Mouse (Mus musculus) forebrain, embryonic 14.5 days (tissue): ENCODE results near the gene Pax7. TPM values are rescaled to one million over a fixed set of nuclear protein-coding genes. Genes with fewer than 3 reads are reported as not detected.

Experiments
- ATAC-seq: fragments of 200-750 bp; cut with Nextera tagmentation; 2 replicates; pipeline ENCODE4 v1.8.0; 2017; ENCODE audit warnings: mild to moderate bottlenecking, moderate library complexity
- DNase-seq: peaks from one replicate; pipeline ENCODE4 v3.0.0-alpha.2; 2015; ENCODE audit warnings: low spot score
- H3K27ac ChIP-seq: fragments of 300-500 bp; sonication (generic); 2 replicates; pipeline ENCODE4 v1.5.1; 2014; ENCODE audit warnings: low read depth, mild to moderate bottlenecking, control low read depth, low read length, moderate library complexity
- H3K27me3 ChIP-seq: fragments of 300-500 bp; sonication (generic); replicated peaks from 2 replicates; pipeline ENCODE4 v1.6.1; 2014; ENCODE audit warnings: low read length, control low read depth, mixed read lengths; ENCODE audit not compliant: control insufficient read depth, insufficient read depth
- H3K36me3 ChIP-seq: fragments of 300-500 bp; sonication (generic); 2 replicates; pipeline ENCODE4 v1.6.1; 2014; ENCODE audit warnings: low read length, control low read depth; ENCODE audit not compliant: control insufficient read depth, insufficient read depth
- H3K4me1 ChIP-seq: fragments of 300-500 bp; sonication (generic); 2 replicates; pipeline ENCODE4 v1.6.1; 2014; ENCODE audit warnings: antibody characterized with exemption, low read length, control low read depth; ENCODE audit not compliant: control insufficient read depth, insufficient read depth
- H3K4me2 ChIP-seq: fragments of 300-500 bp; sonication (generic); 2 replicates; pipeline ENCODE4 v1.6.1; 2014; ENCODE audit warnings: mild to moderate bottlenecking, control low read depth, low read length
- H3K4me3 ChIP-seq: fragments of 300-500 bp; sonication (generic); 2 replicates; pipeline ENCODE4 v1.5.1; 2014; ENCODE audit warnings: low read depth, low read length, control low read depth
- H3K9ac ChIP-seq: fragments of 300-500 bp; sonication (generic); 2 replicates; pipeline ENCODE4 v1.6.1; 2014; ENCODE audit warnings: mild to moderate bottlenecking, low read length, control low read depth, moderate library complexity
- H3K9me3 ChIP-seq: fragments of 300-500 bp; sonication (generic); replicated peaks from 2 replicates; pipeline ENCODE4 v1.6.1; 2016; ENCODE audit warnings: low read length, control low read depth, mixed read lengths; ENCODE audit not compliant: control insufficient read depth
- WGBS: fragments of 180-500 bp; shearing (Covaris S2); extraction: QIAGEN DNeasy Blood & Tissue Kit; methylation state at CpG from one replicate; pipeline ENCODE4 v1.1.7; 2014; 5-methylcytosine and 5-hydroxymethylcytosine counted together
- polyA plus RNA-seq: library from polyadenylated mRNA; unstranded; fragments of >200 nt; fragmentation: Nextera tagmentation; extraction: Ambion mirVana; gene quantifications from 2 replicates; pipeline ENCODE4 v1.2.1, GENCODE M21; 2014

Pax7 gene
- polyA plus RNA-seq, 1 experiment from 2014 or later = 0.06 TPM

DNA sequence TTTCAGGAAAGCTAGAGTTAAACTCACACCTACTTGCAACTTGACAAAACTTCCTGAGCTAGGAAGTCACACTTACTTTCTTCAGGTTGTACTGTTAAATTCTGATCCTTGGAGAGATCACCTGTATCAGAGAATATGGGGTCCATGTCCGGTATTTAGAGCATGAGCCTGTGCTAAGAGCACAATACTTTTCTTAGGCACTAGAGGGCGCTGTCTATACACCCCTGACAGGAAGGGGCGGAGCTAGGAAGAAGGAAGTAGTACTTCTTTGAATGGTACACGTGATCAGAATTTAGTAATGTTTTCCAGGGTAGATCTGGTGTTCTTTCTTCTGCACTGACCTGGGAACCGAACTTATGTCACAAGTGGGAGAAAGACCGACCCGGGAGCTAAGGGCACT, 43.6 kb downstream of the Pax7 start:
- Histone ChIP-seq H3K9ac (no peak overlapping the region), H3K36me3 (no peaks in the 10 kb centered on the region), H3K27me3 (0 out of 2 replicates have a peak, but pooled peaks cover 6% of the 10 kb centered on the region), H3K4me1 (no peaks in the 10 kb centered on the region), H3K9me3 (no peaks in the 10 kb centered on the region), H3K4me2 (no peak overlapping the region), H3K4me3 (no peak overlapping the region), H3K27ac (no peak overlapping the region)
- ATAC-seq (no peak), DNase-seq (no peak)
- WGBS = 75% methylated on average over 7 of the region's 7 CpGs

DNA sequence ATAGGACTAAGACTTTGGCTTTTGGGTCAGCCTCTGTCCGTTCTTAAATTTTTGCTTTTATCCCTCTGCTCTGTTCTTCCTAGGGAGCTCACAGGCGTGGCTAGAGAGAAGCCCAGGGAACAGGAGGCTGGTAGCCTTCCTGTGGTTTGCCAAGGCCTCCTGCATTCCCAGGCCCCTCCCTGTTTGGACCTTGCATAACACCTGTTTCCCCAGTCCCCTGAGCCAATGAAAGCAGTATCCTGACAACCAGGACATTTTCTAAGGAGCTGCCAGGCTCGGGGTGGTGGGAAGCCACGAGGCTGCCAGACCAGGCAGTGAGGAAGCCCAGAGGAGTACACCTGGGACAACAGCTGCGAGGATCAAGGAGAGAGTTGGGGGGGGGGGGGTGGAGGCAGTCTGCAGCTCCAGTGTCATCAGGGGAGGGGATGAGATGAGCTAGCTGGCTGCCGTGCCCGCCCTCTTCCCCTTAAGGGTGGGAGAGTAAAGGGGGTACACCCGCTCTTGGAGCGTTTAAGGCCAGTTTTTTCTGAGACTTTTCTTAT, 50.3 kb downstream of the Pax7 start:
- H3K9ac ChIP-seq = no peak overlapping the region
- H3K4me3 ChIP-seq = no peak overlapping the region
- no peaks in the 10 kb centered on the region for H3K4me1 ChIP-seq
- no peak overlapping the region for H3K27ac ChIP-seq
- no peaks in the 10 kb centered on the region for H3K36me3 ChIP-seq
- H3K9me3 ChIP-seq = no peaks in the 10 kb centered on the region
- H3K4me2 ChIP-seq = no peak overlapping the region
- no peak for DNase-seq
- ATAC-seq = no peak
- WGBS = 64% methylated on average over 9 of the region's 9 CpGs
- no peaks in the 10 kb centered on the region for H3K27me3 ChIP-seq

DNA sequence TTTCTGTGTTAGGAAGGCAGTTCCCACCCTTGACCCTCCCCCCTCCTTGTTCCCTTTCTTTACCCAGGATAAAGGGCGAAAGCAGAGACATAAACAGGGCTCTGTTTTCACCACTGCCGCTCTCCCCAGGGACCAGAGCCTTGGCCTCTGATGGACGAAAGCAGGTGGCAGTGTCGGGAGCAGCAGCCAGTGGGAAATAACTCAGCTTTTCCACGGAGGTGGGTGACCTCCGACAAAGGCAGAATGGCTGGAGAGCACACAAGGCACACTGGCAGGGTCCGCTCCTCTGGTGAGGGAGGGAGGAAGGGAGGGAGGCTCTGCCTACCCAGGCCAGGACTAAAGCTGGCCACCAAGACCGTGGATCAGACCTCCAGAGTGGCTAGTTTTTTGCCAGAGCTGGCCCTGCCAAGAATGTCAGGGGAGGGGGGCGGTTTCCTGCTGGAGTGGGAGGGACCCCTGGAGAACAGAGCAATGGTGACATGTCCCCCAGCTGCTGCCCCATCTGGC, 62.1 kb downstream of the Pax7 start:
- Histone ChIP-seq H3K4me2 (no peak overlapping the region), H3K4me1 (no peaks in the 10 kb centered on the region; the same call in 1 of the 2 replicates), H3K4me3 (no peak overlapping the region), H3K36me3 (no peaks in the 10 kb centered on the region), H3K9me3 (no peaks in the 10 kb centered on the region), H3K27me3 (peaks cover 7% of the 10 kb centered on the region; the same call in 1 of the 2 replicates), H3K27ac (no peak overlapping the region), H3K9ac (no peak overlapping the region; the same call in 1 of the 2 replicates)
- DNase-seq (no peak), ATAC-seq (no peak)
- WGBS = 10% methylated on average over 9 of the region's 9 CpGs

- WGBS = 28% methylated on average over 5 of the region's 5 CpGs
- Histone ChIP-seq H3K36me3 (no peaks in the 10 kb centered on the region), H3K9me3 (no peaks in the 10 kb centered on the region), H3K9ac (no peak overlapping the region), H3K4me1 (no peaks in the 10 kb centered on the region; the same call in 1 of the 2 replicates), H3K4me2 (no peak overlapping the region), H3K4me3 (no peak overlapping the region), H3K27ac (no peak overlapping the region), H3K27me3 (peaks cover 8% of the 10 kb centered on the region; the same call in 1 of the 2 replicates)
- DNase-seq (no peak), ATAC-seq (no peak)
These were observed 65.5 kb downstream of the Pax7 start for GRCm38 (mm10) chr4:139767823-139768222.

DNA sequence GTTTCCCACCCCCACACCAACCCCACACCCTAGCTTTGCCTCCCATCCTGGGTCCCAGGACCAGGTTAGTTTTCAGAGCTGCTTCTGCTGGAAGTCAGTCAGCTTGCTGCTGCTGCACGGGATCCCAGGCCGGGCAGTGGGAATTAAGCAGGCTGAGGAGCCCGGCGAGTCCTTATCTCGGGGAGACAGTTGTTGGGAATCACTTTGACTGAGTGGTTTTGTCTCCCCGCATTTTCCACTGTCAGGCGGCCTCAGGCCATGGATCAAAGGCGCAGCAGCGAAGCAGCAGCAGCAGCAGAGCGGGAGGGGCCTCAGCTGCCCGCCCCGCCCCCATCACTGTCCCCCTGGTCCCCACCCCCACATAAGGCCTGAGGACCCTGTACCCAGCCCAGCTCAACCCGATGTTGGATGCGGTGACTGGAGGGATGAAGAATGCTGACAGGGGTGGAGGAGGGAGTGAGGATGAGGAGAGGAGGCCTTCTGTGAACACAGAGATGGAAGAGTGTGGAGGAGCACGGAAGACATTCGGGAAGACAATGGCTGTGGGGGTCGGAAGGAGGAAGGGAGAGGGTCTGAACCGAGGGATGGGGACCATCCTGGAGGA, 66.1 kb downstream of the Pax7 start:
- Histone ChIP-seq H3K9me3 (no peaks in the 10 kb centered on the region), H3K27me3 (peaks cover 8% of the 10 kb centered on the region; the same call in 1 of the 2 replicates), H3K9ac (no peak overlapping the region), H3K36me3 (no peaks in the 10 kb centered on the region), H3K4me2 (no peak overlapping the region), H3K27ac (no peak overlapping the region), H3K4me1 (no peaks in the 10 kb centered on the region; the same call in 1 of the 2 replicates), H3K4me3 (no peak overlapping the region)
- 5% methylated on average over 18 of the region's 18 CpGs for WGBS
- no peak for DNase-seq
- ATAC-seq = no peak

DNA sequence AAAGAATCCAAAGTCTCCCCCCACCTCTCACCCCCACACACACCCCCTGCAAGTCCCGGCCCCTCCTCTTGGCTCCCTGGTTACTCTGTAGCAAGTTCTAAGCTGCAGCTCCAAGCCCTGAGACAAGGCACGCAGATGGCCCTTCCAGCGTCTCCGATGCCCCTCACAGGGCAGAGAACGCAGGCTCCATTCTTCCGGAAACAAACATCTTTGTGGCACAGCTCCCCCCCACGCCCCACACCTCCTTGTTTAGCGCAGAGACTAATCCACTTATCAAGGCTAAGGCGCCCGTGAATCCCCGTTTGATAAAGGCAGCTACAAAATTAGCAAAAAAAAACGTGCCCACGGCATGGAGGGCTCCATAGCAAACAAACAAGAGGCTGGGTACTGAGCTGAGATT, 71.4 kb downstream of the Pax7 start:
- Histone ChIP-seq H3K9me3 (no peaks in the 10 kb centered on the region), H3K27me3 (peaks cover 4% of the 10 kb centered on the region; the same call in 1 of the 2 replicates), H3K9ac (peak overlapping the region; percentile 21; the same call in 1 of the 2 replicates), H3K36me3 (no peaks in the 10 kb centered on the region), H3K4me1 (peaks cover 25% of the 10 kb centered on the region; the same call in 1 of the 2 replicates), H3K4me2 (no peak overlapping the region; the same call in 1 of the 2 replicates), H3K27ac (no peak overlapping the region), H3K4me3 (no peak overlapping the region)
- WGBS = 4% methylated on average over 13 of the region's 13 CpGs
- ATAC-seq (no peak), DNase-seq (peak; percentile 33)

DNA sequence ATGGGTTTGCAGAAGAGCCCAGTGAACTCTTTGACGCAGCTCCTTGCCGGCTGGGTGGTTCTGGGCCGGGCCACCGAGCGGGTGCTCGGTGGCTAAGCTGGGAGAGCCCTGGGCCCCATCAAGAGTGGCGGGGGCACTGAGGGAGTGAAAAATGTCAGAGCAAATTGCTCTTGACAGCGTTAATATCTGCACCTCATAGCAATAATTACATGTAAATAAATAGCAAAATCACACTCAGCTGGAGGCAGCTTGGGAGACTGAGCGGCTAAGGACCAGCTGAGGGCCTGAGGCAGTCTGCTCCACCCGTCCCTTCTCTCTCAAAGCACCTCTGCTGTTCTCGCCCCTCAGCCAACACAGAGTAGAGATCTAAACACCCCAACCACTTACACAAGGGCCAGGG, 72.6 kb downstream of the Pax7 start:
- H3K4me2 ChIP-seq = no peak overlapping the region
- H3K9me3 ChIP-seq = no peaks in the 10 kb centered on the region
- peaks cover 25% of the 10 kb centered on the region; the same call in 1 of the 2 replicates for H3K4me1 ChIP-seq
- ATAC-seq (no peak), DNase-seq (no peak)
- H3K27me3 ChIP-seq = no peaks in the 10 kb centered on the region
- H3K27ac ChIP-seq = no peak overlapping the region
- no peak overlapping the region for H3K4me3 ChIP-seq
- 61% methylated on average over 11 of the region's 11 CpGs for WGBS
- no peaks in the 10 kb centered on the region for H3K36me3 ChIP-seq
- H3K9ac ChIP-seq = no peak overlapping the region

DNA sequence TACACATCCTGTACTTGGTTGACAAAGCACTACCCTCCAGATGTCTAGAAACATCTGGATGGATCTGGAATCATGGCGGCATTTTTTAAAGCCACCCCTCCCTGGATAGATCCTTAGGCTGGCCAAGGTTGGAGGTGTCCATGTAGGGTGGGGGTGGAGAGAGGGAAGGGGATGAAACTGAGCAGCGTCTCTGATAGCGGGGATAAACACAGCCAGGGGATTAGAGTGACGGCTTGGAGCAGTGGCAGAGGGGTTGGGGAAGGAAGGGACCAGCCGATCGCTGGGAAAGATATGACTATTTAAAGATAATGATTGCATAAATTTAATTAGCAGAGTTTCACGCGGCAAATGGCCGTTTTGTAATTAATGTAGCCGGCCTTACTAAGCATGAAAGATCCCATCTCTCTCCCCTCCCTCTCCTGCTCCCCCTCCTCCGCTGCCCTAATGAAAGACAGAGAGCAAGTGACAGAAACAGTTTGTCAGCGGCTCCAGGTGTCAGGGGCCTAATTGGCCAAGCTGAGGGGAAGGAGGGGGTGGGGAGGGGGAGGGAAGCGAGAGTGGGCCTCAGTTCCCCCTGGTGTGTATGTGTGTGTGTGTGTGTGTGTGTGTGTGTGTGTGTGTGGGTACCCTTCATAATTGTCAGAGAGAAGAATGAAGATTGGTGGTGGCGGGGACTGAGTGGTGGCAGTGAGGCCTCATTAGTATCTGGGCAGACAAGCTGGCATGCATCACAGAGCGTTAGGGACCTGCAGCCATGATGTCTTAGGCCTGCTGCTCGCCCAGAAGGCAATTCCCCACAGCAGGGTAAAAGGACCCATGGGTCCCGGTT, 74.6 kb downstream of the Pax7 start:
- peaks cover 25% of the 10 kb centered on the region; the same call in 1 of the 2 replicates for H3K4me1 ChIP-seq
- DNase-seq (peak; percentile 86), ATAC-seq (peak; percentile 81)
- no peaks in the 10 kb centered on the region for H3K36me3 ChIP-seq
- H3K27ac ChIP-seq = peak overlapping the region; percentile 55; the same call in 1 of the 2 replicates
- H3K9me3 ChIP-seq = no peaks in the 10 kb centered on the region
- H3K4me2 ChIP-seq = peak overlapping the region; percentile 20
- WGBS = 5% methylated on average over 17 of the region's 17 CpGs
- no peaks in the 10 kb centered on the region for H3K27me3 ChIP-seq
- no peak overlapping the region for H3K9ac ChIP-seq
- H3K4me3 ChIP-seq = no peak overlapping the region
